In the genomic region with DNA sequence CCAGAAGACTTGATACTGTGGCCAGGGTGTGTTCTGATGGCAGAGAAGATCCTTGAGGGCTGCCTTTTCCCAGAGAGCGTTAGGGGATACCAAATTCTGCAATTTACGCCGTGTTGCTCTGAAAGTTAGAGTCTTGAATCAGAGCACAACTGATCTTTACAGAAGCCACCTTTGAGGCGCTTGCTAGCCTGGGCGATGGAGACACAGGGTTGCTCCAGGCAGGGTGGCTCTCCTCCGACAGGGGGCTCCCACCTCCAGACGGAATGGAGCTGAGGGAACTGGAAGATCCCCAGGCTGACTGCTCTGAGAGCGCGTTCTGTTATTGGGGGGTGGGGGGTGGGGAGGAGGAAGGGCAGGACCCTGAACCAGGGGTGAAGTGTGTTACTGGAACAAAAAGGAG, we compare ENCODE assay signal across 9 mouse cellular contexts. TPM values are rescaled to one million over a fixed set of nuclear protein-coding genes. Genes with fewer than 3 reads are reported as not detected.
A peak's percentile ranks its signal among the peaks of the same experiment; 100 is the strongest.
DNase-seq lines count a peak whose midpoint lies in the region; ATAC-seq and TF ChIP-seq lines count a peak whose summit lies in the region.
"Had no signal": no experiment of that assay in that cellular context is flagged by ENCODE, and none has a peak within 500 bp of the region (broad histone marks: within the 10 kb centered on the region; RNA-seq: fewer than 3 reads in every experiment).

No protein-coding gene starts in this region.

- no peak overlapping the region for H3K9ac ChIP-seq in heart, embryonic 11.5 days (ENCODE audit: low read depth, low read length)
- H3K9ac ChIP-seq in forebrain, embryonic 16.5 days (replicated peaks; ENCODE audit: low read depth, low read length), result no peak overlapping the region
- H3K9ac ChIP-seq in lung, postnatal 0 days (replicated peaks; ENCODE audit: low read depth), result no peak overlapping the region

- TF ChIP-seq CTCF in bone marrow macrophage, adult 2 months (IDR thresholded peaks at IDR 0.05; ENCODE audit: low read depth, low read length), result no peak
- TF ChIP-seq CTCF in lung, postnatal 0 days (IDR thresholded peaks at IDR 0.05), result peak; percentile 43

- no peak for TF ChIP-seq EP300 in lung, postnatal 0 days (IDR thresholded peaks at IDR 0.05)

- H3K27ac ChIP-seq in heart, embryonic 10.5 days, result no peak overlapping the region
- H3K27ac ChIP-seq in heart, embryonic 11.5 days (ENCODE audit: low read depth, low read length), result no peak overlapping the region
- no peak overlapping the region for H3K27ac ChIP-seq in bone marrow macrophage, adult 2 months (ENCODE audit: insufficient read depth, low read depth, low read length)
- H3K27ac ChIP-seq in forebrain, embryonic 16.5 days (ENCODE audit: low read length), result no peak overlapping the region
- no peak overlapping the region for H3K27ac ChIP-seq in lung, postnatal 0 days (ENCODE audit: low read length)

- H3K4me3 ChIP-seq in heart, embryonic 10.5 days, result 0 out of 2 replicates have a peak overlapping the region, but pooled peaks have one; percentile 69
- no peak overlapping the region for H3K4me3 ChIP-seq in heart, embryonic 11.5 days (ENCODE audit: low read depth, low read length)
- peak overlapping the region; percentile 67 for H3K4me3 ChIP-seq in bone marrow macrophage, adult 2 months (ENCODE audit: insufficient read depth, low read length)
- no peak overlapping the region for H3K4me3 ChIP-seq in forebrain, embryonic 16.5 days (replicated peaks; ENCODE audit: low read length)
- H3K4me3 ChIP-seq in lung, postnatal 0 days (ENCODE audit: low read depth, low read length), result no peak overlapping the region

- no peak overlapping the region for H3K4me2 ChIP-seq in heart, embryonic 11.5 days
- H3K4me2 ChIP-seq in forebrain, embryonic 16.5 days (ENCODE audit: low read length), result peak overlapping the region; percentile 84; the same call in 1 of the 2 replicates
- no peak overlapping the region for H3K4me2 ChIP-seq in lung, postnatal 0 days (replicated peaks; ENCODE audit: low read depth, low read length)

- DNase-seq in heart, embryonic 10.5 days (ENCODE audit: low spot score), result no peak
- DNase-seq in kidney, adult 18-20 months, result peak; percentile 9
- no peak for DNase-seq in lung, postnatal 0 days (ENCODE audit: low spot score)
- peak; percentile 75 for DNase-seq in right cerebral cortex, postnatal 4 days
- no peak for DNase-seq in cerebellum, adult 9-11 months

- H3K4me1 ChIP-seq in heart, embryonic 10.5 days, result peaks cover 18% of the 10 kb centered on the region
- peaks cover 5% of the 10 kb centered on the region; the same call in 1 of the 2 replicates for H3K4me1 ChIP-seq in heart, embryonic 11.5 days (ENCODE audit: control insufficient read depth, insufficient read depth, low read length)
- peaks cover 55% of the 10 kb centered on the region for H3K4me1 ChIP-seq in bone marrow macrophage, adult 2 months (ENCODE audit: control insufficient read depth, insufficient read depth, low read length)
- peaks cover 14% of the 10 kb centered on the region for H3K4me1 ChIP-seq in forebrain, embryonic 16.5 days (replicated peaks; ENCODE audit: control insufficient read depth, insufficient read depth, low read length)
- peaks cover 2% of the 10 kb centered on the region; the same call in 1 of the 2 replicates for H3K4me1 ChIP-seq in lung, postnatal 0 days (ENCODE audit: insufficient read depth, low read depth, low read length)

- no peaks in the 10 kb centered on the region for H3K9me3 ChIP-seq in heart, embryonic 10.5 days
- H3K9me3 ChIP-seq in heart, embryonic 11.5 days (replicated peaks; ENCODE audit: control insufficient read depth, low read length), result no peaks in the 10 kb centered on the region
- H3K9me3 ChIP-seq in forebrain, embryonic 16.5 days (ENCODE audit: control insufficient read depth, low read length), result no peaks in the 10 kb centered on the region
- no peaks in the 10 kb centered on the region for H3K9me3 ChIP-seq in lung, postnatal 0 days (ENCODE audit: low read length)

- WGBS in heart, embryonic 10.5 days, result 6% methylated on average over 9 of the region's 9 CpGs
- 5% methylated on average over 9 of the region's 9 CpGs for WGBS in heart, embryonic 11.5 days (ENCODE audit: insufficient replicate concordance)
- WGBS in forebrain, embryonic 16.5 days, result 4% methylated on average over 9 of the region's 9 CpGs
- WGBS in lung, postnatal 0 days, result 3% methylated on average over 9 of the region's 9 CpGs

- no peak for TF ChIP-seq POLR2A in bone marrow macrophage, adult 2 months (IDR thresholded peaks at IDR 0.05; ENCODE audit: borderline replicate concordance, low read depth, low read length)

- H3K36me3 ChIP-seq in heart, embryonic 10.5 days, result no peaks in the 10 kb centered on the region
- no peaks in the 10 kb centered on the region for H3K36me3 ChIP-seq in heart, embryonic 11.5 days (ENCODE audit: control insufficient read depth, insufficient read depth, low read length)
- H3K36me3 ChIP-seq in forebrain, embryonic 16.5 days (ENCODE audit: control insufficient read depth, insufficient read depth), result no peaks in the 10 kb centered on the region
- no peaks in the 10 kb centered on the region for H3K36me3 ChIP-seq in lung, postnatal 0 days (ENCODE audit: insufficient read depth, low read length)

- ATAC-seq in heart, embryonic 11.5 days (replicated peaks; ENCODE audit: insufficient number of reproducible peaks, low FRiP score, low TSS enrichment), result no peak
- 0 out of 2 replicates have a peak, but pooled peaks have one; percentile 27 for ATAC-seq in forebrain, embryonic 16.5 days
- no peak for ATAC-seq in lung, postnatal 0 days
- ATAC-seq: Patski had no signal

- peaks cover 70% of the 10 kb centered on the region for H3K27me3 ChIP-seq in heart, embryonic 10.5 days (ENCODE audit: insufficient read depth, poor library complexity, severe bottlenecking)
- H3K27me3 ChIP-seq in heart, embryonic 11.5 days (ENCODE audit: control insufficient read depth, insufficient read depth, low read length), result peaks cover 53% of the 10 kb centered on the region
- peaks cover 4% of the 10 kb centered on the region; the same call in 1 of the 2 replicates for H3K27me3 ChIP-seq in forebrain, embryonic 16.5 days (replicated peaks; ENCODE audit: control insufficient read depth, insufficient read depth, low read length)
- H3K27me3 ChIP-seq in lung, postnatal 0 days (replicated peaks; ENCODE audit: insufficient read depth, low read length), result peaks cover 26% of the 10 kb centered on the region

RNA-seq across cellular contexts. Expression of a gene that starts 0.9 kb away (rescaled TPM):
- polyA plus RNA-seq in heart, embryonic 10.5 days (2016; fragmentation: Nextera tagmentation; extraction: Ambion mirVana), result not detected in 2 replicates
- not detected in 2 replicates for polyA plus RNA-seq in heart, embryonic 11.5 days (2014; fragmentation: Nextera tagmentation; extraction: Ambion mirVana)
- polyA plus RNA-seq in bone marrow macrophage, adult 2 months (2012; ENCODE audit: insufficient read depth, insufficient read length, missing spikeins), result 0.66 and 0.76 TPM in 2 replicates
- 0.58 and 1.6 TPM in 2 replicates for polyA plus RNA-seq in forebrain, embryonic 16.5 days (2015; fragmentation: Nextera tagmentation; extraction: Ambion mirVana)
- polyA plus RNA-seq in lung, postnatal 0 days (2015; fragmentation: Nextera tagmentation; extraction: Ambion mirVana), result 0.05 and 0.19 TPM in 2 replicates
- polyA plus RNA-seq: Patski had no signal

Comparison
In these comparisons a context has a peak if more than half of its experiments do, and no peak if none do; other contexts are left out.
1. H3K4me3 ChIP-seq: peak in heart, embryonic 10.5 days (single experiment) and bone marrow macrophage, adult 2 months (single experiment); none in heart, embryonic 11.5 days (single experiment), forebrain, embryonic 16.5 days (single experiment) and lung, postnatal 0 days (single experiment).
2. DNase-seq: peak in kidney, adult 18-20 months (single experiment) and right cerebral cortex, postnatal 4 days (single experiment); none in heart, embryonic 10.5 days (single experiment), lung, postnatal 0 days (single experiment) and cerebellum, adult 9-11 months (single experiment).